Mouse (Mus musculus) bone marrow, adult 2 months (tissue): ENCODE results near the gene Gtf2h1. TPM values are rescaled to one million over a fixed set of nuclear protein-coding genes. Genes with fewer than 3 reads are reported as not detected.

Experiments
- H3K27ac ChIP-seq: fragments of 200-500 bp; 2 replicates; pipeline ENCODE4 v1.5.1; 2012; ENCODE audit warnings: low read depth, mild to moderate bottlenecking, control low read depth, inconsistent platforms, low read length; ENCODE audit not compliant: control insufficient read depth, poor library complexity, insufficient read depth
- H3K4me1 ChIP-seq: fragments of 200-500 bp; 2 replicates; pipeline ENCODE4 v1.6.1; 2011; ENCODE audit warnings: low read length; ENCODE audit not compliant: control insufficient read depth, insufficient read depth
- H3K4me3 ChIP-seq: fragments of 200-500 bp; replicated peaks from 2 replicates; pipeline ENCODE3; 2011; ENCODE audit warnings: mild to moderate bottlenecking, low read depth, low read length, control low read depth; ENCODE audit not compliant: control insufficient read depth
- CTCF ChIP-seq: fragments of 200-500 bp; IDR thresholded peaks from 2 replicates; pipeline ENCODE4 v1.5.1; 2011; ENCODE audit warnings: low read length, control low read depth; ENCODE audit not compliant: control insufficient read depth, insufficient read depth
- POLR2A ChIP-seq: fragments of 200-500 bp; IDR thresholded peaks from 2 replicates; pipeline ENCODE4 v1.6.1; 2011; ENCODE audit warnings: low read depth, mild to moderate bottlenecking, control low read depth, low read length, borderline replicate concordance; ENCODE audit not compliant: control insufficient read depth
- WGBS: fragments of 180-500 bp; shearing (Covaris S2); methylation state at CpG from one replicate; pipeline ENCODE4 v1.1.7; 2018; 5-methylcytosine and 5-hydroxymethylcytosine counted together
- polyA plus RNA-seq: library from polyadenylated mRNA; stranded (reverse); fragments of >200 nt; gene quantifications from 2 replicates; pipeline ENCODE4 v1.2.4, GENCODE M21; 2011; ENCODE audit warnings: low replicate concordance; ENCODE audit not compliant: missing spikeins, insufficient read depth, insufficient read length

Gene Gtf2h1
- 16.0 and 20.0 TPM in 2 replicates for polyA plus RNA-seq

DNA sequence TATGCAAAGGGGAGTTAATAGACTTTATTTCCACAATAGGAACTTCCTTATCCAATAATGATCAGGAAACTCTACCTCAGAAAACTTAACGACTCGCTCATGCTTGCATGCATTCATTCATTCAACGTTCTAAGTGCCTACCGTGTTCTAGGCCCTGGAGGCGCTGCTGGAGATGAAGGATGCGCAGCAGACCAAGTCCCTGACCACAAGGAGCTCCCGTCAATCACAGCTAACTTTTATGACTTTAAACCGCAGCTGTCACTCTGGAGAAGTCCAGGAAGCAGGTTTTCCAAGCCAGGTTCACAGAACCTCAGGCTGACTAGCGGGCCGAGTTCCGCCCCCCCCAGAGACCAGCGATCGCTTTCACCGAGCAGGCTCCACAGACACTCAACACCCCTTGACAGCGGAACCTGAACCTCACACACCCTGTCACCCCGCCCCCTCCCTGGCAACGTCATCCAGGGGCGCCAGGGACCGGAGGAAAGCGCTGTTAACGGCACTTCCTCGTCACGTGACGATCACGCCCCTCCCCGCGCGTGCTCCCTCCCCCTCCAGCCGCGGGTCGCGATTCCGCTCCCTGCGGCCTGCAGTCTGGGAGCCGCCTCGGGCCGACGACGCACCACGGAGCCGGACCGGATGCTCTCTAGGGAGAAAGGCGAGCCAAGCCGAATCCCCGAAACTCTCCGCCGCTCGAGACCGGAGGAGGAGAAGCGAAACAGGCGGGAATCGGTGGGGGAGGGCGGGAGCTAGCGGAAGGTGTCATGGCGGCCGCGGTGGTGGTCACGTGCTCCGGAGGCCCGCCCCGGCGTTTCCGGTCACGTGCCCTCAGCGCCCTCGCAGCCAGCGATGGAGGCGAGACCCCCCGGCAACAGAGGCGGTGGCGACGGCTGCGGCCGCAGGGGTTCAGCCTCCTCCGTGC is at the start of gene Gtf2h1, which contains the start of gene Hps5:
Gene Gtf2h1 (plus strand): TSS at position 817 of the 919 bp plus-strand sequence.
Gene Hps5 (minus strand): TSS at position 778 of the 919 bp plus-strand sequence.
- Histone ChIP-seq H3K4me1 (peaks cover 2% of the 10 kb centered on the region), H3K4me3 (peak within 1 kb of the TSS; percentile 89), H3K27ac (peak within 1 kb of the TSS; percentile 90)
- WGBS: under 1% methylated on average over 75 of the region's 75 CpGs
- TF ChIP-seq POLR2A (peak; percentile 55; the same call in 1 of the 2 replicates), CTCF (no peak)

GRCm38 (mm10) chr7:46746381-46746780 is 49.5 kb upstream of the Gtf2h1 start:
- Histone ChIP-seq H3K27ac (no peak overlapping the region), H3K4me1 (no peaks in the 10 kb centered on the region), H3K4me3 (no peak overlapping the region)
- TF ChIP-seq CTCF (no peak), POLR2A (no peak)
- WGBS: 78% methylated on average over 7 of the region's 7 CpGs

- WGBS: 55% methylated on average over 3 of the region's 3 CpGs
- H3K27ac ChIP-seq: no peak overlapping the region
Observed at GRCm38 (mm10) chr7:46748459-46748858, 47.4 kb upstream of the Gtf2h1 start.

DNA sequence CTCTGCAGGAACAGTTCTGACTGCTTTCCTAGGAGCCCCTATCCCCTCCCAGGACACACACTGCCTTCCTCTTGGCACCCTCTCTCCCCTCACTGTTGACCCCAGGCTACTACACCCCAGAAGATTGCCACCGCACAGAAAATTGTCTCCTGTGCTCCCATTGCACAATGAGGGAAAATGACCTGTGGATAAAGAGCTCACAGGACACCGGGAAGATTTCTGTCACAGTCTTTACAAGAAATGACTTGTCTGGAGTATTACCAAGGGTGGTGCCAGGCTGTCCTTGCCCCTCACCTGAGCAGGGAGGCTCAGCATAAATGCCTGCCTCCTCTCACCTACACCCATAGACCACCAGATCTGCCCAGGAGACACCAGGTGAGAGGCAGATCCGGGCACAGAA is 44.4 kb upstream of the Gtf2h1 start, which contains the start of gene Saa2:
Gene Saa2 (plus strand): TSS at position 301 of the 400 bp plus-strand sequence.
- Histone ChIP-seq H3K4me1 (no peaks in the 10 kb centered on the region), H3K4me3 (no peak within 1 kb of the TSS), H3K27ac (no peak within 1 kb of the TSS)
- no peak for TF ChIP-seq CTCF
- TF ChIP-seq POLR2A: no peak
- 79% methylated on average over 3 of the region's 3 CpGs for WGBS

More at GRCm38 (mm10) chr7:46748459-46748858, 47.4 kb upstream of the Gtf2h1 start:
- H3K4me3 ChIP-seq: no peak overlapping the region
- TF ChIP-seq CTCF (no peak), POLR2A (no peak)
- no peaks in the 10 kb centered on the region for H3K4me1 ChIP-seq

DNA sequence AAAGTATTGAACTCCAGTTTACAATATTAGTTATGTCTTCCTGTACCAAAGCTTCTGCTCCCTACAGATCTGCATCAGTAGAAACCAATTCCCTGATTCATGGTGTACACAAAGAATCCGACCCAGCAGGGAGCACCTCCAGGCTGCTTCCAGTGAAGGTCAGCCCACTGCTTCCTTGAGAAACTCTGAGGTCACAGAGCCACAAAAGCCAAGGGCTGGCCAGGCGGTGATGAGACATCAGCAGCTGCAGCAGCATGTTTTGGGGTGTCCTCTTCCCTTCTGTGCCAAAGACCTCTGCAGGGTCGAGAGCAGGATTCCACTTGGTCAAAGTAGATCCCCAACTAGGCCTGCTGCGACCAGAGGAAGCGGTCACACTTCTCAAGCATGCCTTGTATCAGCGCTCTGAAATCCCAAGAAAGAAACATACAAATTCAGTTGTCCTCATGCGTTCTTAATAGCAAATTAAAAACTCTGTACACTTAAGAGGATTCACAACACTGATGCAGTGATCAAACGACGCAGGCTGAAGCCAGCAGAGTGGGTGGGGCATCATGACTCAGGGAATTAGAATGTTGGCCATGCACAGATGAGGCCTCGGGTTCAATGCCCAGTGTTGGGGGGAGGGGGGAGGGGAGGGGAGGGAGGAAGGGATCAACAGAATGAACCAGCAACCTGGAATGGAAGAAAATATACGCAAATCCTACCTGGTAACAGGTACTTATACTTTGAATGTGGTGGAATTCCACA is 34.7 kb upstream of the Gtf2h1 start:
- WGBS: 74% methylated on average over 11 of the region's 11 CpGs
- TF ChIP-seq POLR2A: no peak
- TF ChIP-seq CTCF: no peak
- Histone ChIP-seq H3K4me3 (no peak overlapping the region), H3K4me1 (no peaks in the 10 kb centered on the region), H3K27ac (no peak overlapping the region)

GRCm38 (mm10) chr7:46762601-46763000 is 33.3 kb upstream of the Gtf2h1 start:
- H3K4me1 ChIP-seq: no peaks in the 10 kb centered on the region
- H3K27ac ChIP-seq: no peak overlapping the region
- TF ChIP-seq POLR2A (no peak), CTCF (no peak)
- H3K4me3 ChIP-seq: no peak overlapping the region
- WGBS: 81% methylated on average over 5 of the region's 5 CpGs

DNA sequence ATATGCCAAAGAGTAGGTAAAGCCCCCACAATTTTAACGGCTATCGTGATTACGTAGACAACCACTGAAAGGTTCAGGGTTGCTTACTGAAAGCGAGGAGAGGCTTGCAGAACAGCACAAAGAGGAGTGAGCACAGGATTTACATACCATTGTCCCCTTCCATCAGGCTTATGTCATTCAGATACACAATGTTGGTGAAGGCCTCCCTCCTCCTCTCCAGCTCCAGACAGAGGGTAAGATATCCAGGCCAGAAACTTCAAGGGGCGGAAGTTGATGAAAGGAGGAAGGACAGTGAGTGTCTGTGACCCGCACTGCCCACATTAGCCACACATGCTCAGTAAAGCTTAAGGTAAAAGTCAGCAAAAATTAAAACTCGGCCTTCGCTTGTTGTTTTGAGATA is 31.2 kb upstream of the Gtf2h1 start:
- TF ChIP-seq POLR2A (no peak), CTCF (no peak)
- H3K27ac ChIP-seq: no peak overlapping the region
- no peaks in the 10 kb centered on the region for H3K4me1 ChIP-seq
- WGBS: 87% methylated on average over 8 of the region's 8 CpGs
- H3K4me3 ChIP-seq: no peak overlapping the region

GRCm38 (mm10) chr7:46767371-46767770 is 28.5 kb upstream of the Gtf2h1 start:
- H3K4me1 ChIP-seq: no peaks in the 10 kb centered on the region
- TF ChIP-seq CTCF: no peak
- H3K27ac ChIP-seq: no peak overlapping the region
- H3K4me3 ChIP-seq: no peak overlapping the region
